Mouse (Mus musculus): Measurements from ENCODE around the gene Cfap54. TPM values are rescaled to one million over a fixed set of nuclear protein-coding genes. Genes with fewer than 3 reads are reported as not detected.

Cfap54 gene
- polyA plus RNA-seq, 2 experiments, result 0.25 to 0.35 TPM

GRCm38 (mm10) chr10:93126025-93126424 lies 44.6 kb upstream of the Cfap54 start:
- ATAC-seq (ENCODE audit: low FRiP score, low read depth), result no peak
- no peaks in the 10 kb centered on the region for H3K36me3 ChIP-seq (ENCODE audit: control insufficient read depth, insufficient read depth, low read length)
- DNase-seq (ENCODE audit: low spot score), result no peak
- no peak for TF ChIP-seq POLR2A (IDR thresholded peaks at IDR 0.05; ENCODE audit: borderline replicate concordance, extremely low read depth, insufficient read depth, insufficient read length)
- no peaks in the 10 kb centered on the region for H3K27me3 ChIP-seq (ENCODE audit: control insufficient read depth, insufficient read depth, low read length)
- H3K4me2 ChIP-seq (replicated peaks; ENCODE audit: low read depth, low read length, severe bottlenecking), result no peak overlapping the region
- no peaks in the 10 kb centered on the region for H3K9me3 ChIP-seq (ENCODE audit: control insufficient read depth, low read length)
- H3K4me3 ChIP-seq (replicated peaks; ENCODE audit: low read length), result no peak overlapping the region
- H3K9ac ChIP-seq (ENCODE audit: low read depth, low read length, severe bottlenecking), result no peak overlapping the region
- H3K4me1 ChIP-seq (ENCODE audit: control insufficient read depth, insufficient read depth, low read length), result peaks cover 6% of the 10 kb centered on the region; the same call in 1 of the 2 replicates
- 81% methylated on average over 3 of the region's 3 CpGs for WGBS
- no peak overlapping the region for H3K27ac ChIP-seq (replicated peaks; ENCODE audit: low read depth, low read length)

GRCm38 (mm10) chr10:93123957-93124613 lies 42.7 kb upstream of the Cfap54 start:
- Histone ChIP-seq H3K36me3 (ENCODE audit: control insufficient read depth, insufficient read depth, low read length) (no peaks in the 10 kb centered on the region), H3K4me3 (replicated peaks; ENCODE audit: low read length) (no peak overlapping the region), H3K27me3 (ENCODE audit: control insufficient read depth, insufficient read depth, low read length) (no peaks in the 10 kb centered on the region), H3K9me3 (ENCODE audit: control insufficient read depth, low read length) (no peaks in the 10 kb centered on the region), H3K9ac (ENCODE audit: low read depth, low read length, severe bottlenecking) (no peak overlapping the region), H3K4me1 (ENCODE audit: control insufficient read depth, insufficient read depth, low read length) (peaks cover 6% of the 10 kb centered on the region; the same call in 1 of the 2 replicates), H3K27ac (replicated peaks; ENCODE audit: low read depth, low read length) (peak overlapping the region; percentile 52; the same call in 1 of the 2 replicates), H3K4me2 (replicated peaks; ENCODE audit: low read depth, low read length, severe bottlenecking) (peak overlapping the region; percentile 1; the same call in 1 of the 2 replicates)
- 51% methylated on average over 12 of the region's 12 CpGs for WGBS
- no peak for TF ChIP-seq POLR2A (IDR thresholded peaks at IDR 0.05; ENCODE audit: borderline replicate concordance, extremely low read depth, insufficient read depth, insufficient read length)
- ATAC-seq (ENCODE audit: low FRiP score, low read depth) (peak; percentile 60; the same call in 1 of the 2 replicates), DNase-seq (ENCODE audit: low spot score) (peak; percentile 75)

- ATAC-seq (ENCODE audit: low FRiP score, low read depth) (no peak), DNase-seq (ENCODE audit: low spot score) (no peak)
- Histone ChIP-seq H3K9ac (ENCODE audit: low read depth, low read length, severe bottlenecking) (no peak overlapping the region), H3K27ac (replicated peaks; ENCODE audit: low read depth, low read length) (0 out of 2 replicates have a peak overlapping the region, but pooled peaks have one; percentile 52), H3K4me2 (replicated peaks; ENCODE audit: low read depth, low read length, severe bottlenecking) (no peak overlapping the region), H3K27me3 (ENCODE audit: control insufficient read depth, insufficient read depth, low read length) (no peaks in the 10 kb centered on the region), H3K9me3 (ENCODE audit: control insufficient read depth, low read length) (no peaks in the 10 kb centered on the region), H3K4me1 (ENCODE audit: control insufficient read depth, insufficient read depth, low read length) (peaks cover 6% of the 10 kb centered on the region; the same call in 1 of the 2 replicates), H3K36me3 (ENCODE audit: control insufficient read depth, insufficient read depth, low read length) (no peaks in the 10 kb centered on the region), H3K4me3 (replicated peaks; ENCODE audit: low read length) (no peak overlapping the region)
- no peak for TF ChIP-seq POLR2A (IDR thresholded peaks at IDR 0.05; ENCODE audit: borderline replicate concordance, extremely low read depth, insufficient read depth, insufficient read length)
- WGBS, result 69% methylated on average over 4 of the region's 4 CpGs
Measured at GRCm38 (mm10) chr10:93123310-93123709, 41.9 kb upstream of the Cfap54 start.

- H3K9me3 ChIP-seq (ENCODE audit: control insufficient read depth, low read length), result no peaks in the 10 kb centered on the region
- H3K4me1 ChIP-seq (ENCODE audit: control insufficient read depth, insufficient read depth, low read length), result peaks cover 6% of the 10 kb centered on the region; the same call in 1 of the 2 replicates
- H3K9ac ChIP-seq (ENCODE audit: low read depth, low read length, severe bottlenecking), result no peak overlapping the region
- WGBS, result 63% methylated on average over 12 of the region's 12 CpGs
- no peak for TF ChIP-seq POLR2A (IDR thresholded peaks at IDR 0.05; ENCODE audit: borderline replicate concordance, extremely low read depth, insufficient read depth, insufficient read length)
- H3K36me3 ChIP-seq (ENCODE audit: control insufficient read depth, insufficient read depth, low read length), result no peaks in the 10 kb centered on the region
- no peak overlapping the region for H3K4me3 ChIP-seq (replicated peaks; ENCODE audit: low read length)
- no peak for ATAC-seq (ENCODE audit: low FRiP score, low read depth)
- no peaks in the 10 kb centered on the region for H3K27me3 ChIP-seq (ENCODE audit: control insufficient read depth, insufficient read depth, low read length)
- no peak overlapping the region for H3K27ac ChIP-seq (replicated peaks; ENCODE audit: low read depth, low read length)
- H3K4me2 ChIP-seq (replicated peaks; ENCODE audit: low read depth, low read length, severe bottlenecking), result no peak overlapping the region
- DNase-seq (ENCODE audit: low spot score), result no peak
Measured at GRCm38 (mm10) chr10:93122399-93123184, 41.2 kb upstream of the Cfap54 start.

GRCm38 (mm10) chr10:93121262-93121860 lies 39.9 kb upstream of the Cfap54 start:
- Histone ChIP-seq H3K27me3 (ENCODE audit: control insufficient read depth, insufficient read depth, low read length) (no peaks in the 10 kb centered on the region), H3K4me1 (ENCODE audit: control insufficient read depth, insufficient read depth, low read length) (peaks cover 6% of the 10 kb centered on the region; the same call in 1 of the 2 replicates), H3K36me3 (ENCODE audit: control insufficient read depth, insufficient read depth, low read length) (no peaks in the 10 kb centered on the region), H3K4me3 (replicated peaks; ENCODE audit: low read length) (no peak overlapping the region), H3K27ac (replicated peaks; ENCODE audit: low read depth, low read length) (no peak overlapping the region), H3K4me2 (replicated peaks; ENCODE audit: low read depth, low read length, severe bottlenecking) (no peak overlapping the region), H3K9me3 (ENCODE audit: control insufficient read depth, low read length) (no peaks in the 10 kb centered on the region), H3K9ac (ENCODE audit: low read depth, low read length, severe bottlenecking) (no peak overlapping the region)
- TF ChIP-seq POLR2A (IDR thresholded peaks at IDR 0.05; ENCODE audit: borderline replicate concordance, extremely low read depth, insufficient read depth, insufficient read length), result no peak
- no peak for ATAC-seq (ENCODE audit: low FRiP score, low read depth)
- 89% methylated on average over 6 of the region's 6 CpGs for WGBS
- DNase-seq (ENCODE audit: low spot score), result no peak
